Mouse (Mus musculus) embryonic fibroblast, embryonic 13.5 days (primary cell): ENCODE results near the gene Bmp10.

Experiments
- CTCF ChIP-seq: IDR thresholded peaks from 2 replicates; pipeline ENCODE4 v1.5.1; 2011; ENCODE audit warnings: mild to moderate bottlenecking, control low read depth, low read length, moderate library complexity, borderline replicate concordance; ENCODE audit not compliant: insufficient read depth
- POLR2A ChIP-seq: IDR thresholded peaks from 2 replicates; pipeline ENCODE4 v1.6.1; 2011; ENCODE audit warnings: low read depth, mild to moderate bottlenecking, control low read depth, low read length, moderate library complexity

- no peak for TF ChIP-seq POLR2A
- no peak for TF ChIP-seq CTCF
Measured at GRCm38 (mm10) chr6:87426954-87427353, 1.8 kb upstream of the Bmp10 start.
